Mouse (Mus musculus) CH12.LX (cell line): Measurements from ENCODE around the gene Cyb5rl. TPM values are rescaled to one million over a fixed set of nuclear protein-coding genes. Genes with fewer than 3 reads are reported as not detected.

Experiments
- DNase-seq: peaks from one replicate; pipeline ENCODE4 v3.0.0-alpha.2; 2013; ENCODE audit errors: extremely low read depth
- H3K27ac ChIP-seq: 2 replicates; pipeline ENCODE4 v1.5.1; 2012; ENCODE audit warnings: low read depth, mild to moderate bottlenecking, control low read depth, moderate library complexity; ENCODE audit not compliant: insufficient read depth
- H3K27me3 ChIP-seq: replicated peaks from 2 replicates; pipeline ENCODE3; 2012; ENCODE audit warnings: inconsistent platforms
- H3K36me3 ChIP-seq, 2 experiments: replicated peaks in 1 of 2; 2 replicates each; pipeline versions ENCODE3 to v1.6.1; 2012; ENCODE audit warnings: inconsistent platforms in 1 of 2, low read length in 1 of 2, mild to moderate bottlenecking in 1 of 2, mixed read lengths in 1 of 2, moderate library complexity in 1 of 2; ENCODE audit not compliant: control insufficient read depth in 1 of 2, insufficient read depth in 1 of 2
- H3K4me1 ChIP-seq, 2 experiments: 2 replicates each; pipeline ENCODE4 v1.6.1; 2012; ENCODE audit warnings: inconsistent platforms in 1 of 2, moderate library complexity in 1 of 2; ENCODE audit not compliant: insufficient read depth in 2 of 2, control insufficient read depth in 1 of 2
- H3K4me2 ChIP-seq: 2 replicates; pipeline ENCODE4 v1.6.1; 2012; ENCODE audit warnings: low read depth, mild to moderate bottlenecking, control low read depth; ENCODE audit not compliant: poor library complexity, insufficient read depth, severe bottlenecking
- H3K4me3 ChIP-seq, 3 experiments: fragments of 150-350 bp in 1 of 3; sonication (generic) in 1 of 3; replicated peaks in 1 of 3; 2 replicates each; pipeline versions ENCODE3 to v1.5.1; 2011 to 2012; ENCODE audit warnings: low read depth in 2 of 3, low read length in 2 of 3, mild to moderate bottlenecking in 2 of 3, moderate library complexity in 2 of 3, control low read depth in 1 of 3, improper control_type of control experiment in 1 of 3, inconsistent platforms in 1 of 3, mixed read lengths in 1 of 3; ENCODE audit not compliant: poor library complexity in 1 of 3
- H3K79me2 ChIP-seq: replicated peaks from 2 replicates; pipeline ENCODE4 v1.6.1; 2012; ENCODE audit warnings: mild to moderate bottlenecking, moderate library complexity; ENCODE audit not compliant: control insufficient read depth, poor library complexity, insufficient read depth, severe bottlenecking; ENCODE audit errors: extremely low read depth
- H3K9ac ChIP-seq: 2 replicates; pipeline ENCODE4 v1.6.1; 2012; ENCODE audit warnings: low read depth, mild to moderate bottlenecking, control low read depth, moderate library complexity; ENCODE audit not compliant: insufficient read depth
- H3K9me3 ChIP-seq: replicated peaks from 2 replicates; pipeline ENCODE3; 2012; ENCODE audit warnings: low read length, inconsistent platforms, mixed read lengths
- CHD2 ChIP-seq: IDR thresholded peaks from 2 replicates; pipeline ENCODE4 v1.6.1; 2011; ENCODE audit warnings: low read length, improper control_type of control experiment
- E2F4 ChIP-seq: IDR thresholded peaks from 2 replicates; pipeline ENCODE4 v1.6.1; 2011; ENCODE audit warnings: low read depth, low read length, improper control_type of control experiment; ENCODE audit not compliant: insufficient replicate concordance
- ELF1 ChIP-seq: IDR thresholded peaks from 2 replicates; pipeline ENCODE4 v1.6.1; 2014; ENCODE audit warnings: low read depth, mild to moderate bottlenecking, inconsistent platforms, low read length, improper control_type of control experiment
- ETS1 ChIP-seq: conservative IDR thresholded peaks from 2 replicates; pipeline ENCODE4 v1.6.1; 2012; ENCODE audit warnings: low read depth, mild to moderate bottlenecking, inconsistent platforms, low read length, improper control_type of control experiment, moderate library complexity
- GABPA ChIP-seq: IDR thresholded peaks from 2 replicates; pipeline ENCODE4 v1.6.1; 2012; ENCODE audit warnings: low read depth, low read length, improper control_type of control experiment, inconsistent platforms; ENCODE audit not compliant: insufficient replicate concordance
- HCFC1 ChIP-seq: IDR thresholded peaks from 2 replicates; pipeline ENCODE4 v1.6.1; 2012; ENCODE audit warnings: low read depth, mild to moderate bottlenecking, inconsistent platforms, low read length, improper control_type of control experiment
- IRF4 ChIP-seq: IDR thresholded peaks from 2 replicates; pipeline ENCODE4 v1.6.1; 2014; ENCODE audit warnings: low read depth, mild to moderate bottlenecking, inconsistent platforms, low read length, improper control_type of control experiment
- JUN ChIP-seq: IDR thresholded peaks from 2 replicates; pipeline ENCODE4 v1.6.1; 2011; ENCODE audit warnings: low read depth, mild to moderate bottlenecking, low read length, improper control_type of control experiment, moderate library complexity; ENCODE audit not compliant: insufficient read depth
- JUND ChIP-seq: conservative IDR thresholded peaks from 2 replicates; pipeline ENCODE4 v1.6.1; 2011; ENCODE audit warnings: low read depth, low read length, improper control_type of control experiment
- MAFK ChIP-seq: IDR thresholded peaks from 2 replicates; pipeline ENCODE4 v1.6.1; 2011; ENCODE audit warnings: low read length, improper control_type of control experiment; ENCODE audit not compliant: insufficient replicate concordance
- MAX ChIP-seq: IDR thresholded peaks from 2 replicates; pipeline ENCODE4 v1.6.1; 2011; ENCODE audit warnings: low read length, improper control_type of control experiment
- MAZ ChIP-seq: IDR thresholded peaks from 2 replicates; pipeline ENCODE4 v1.6.1; 2012; ENCODE audit warnings: low read depth, mild to moderate bottlenecking, inconsistent platforms, low read length, improper control_type of control experiment, moderate library complexity
- MXI1 ChIP-seq: IDR thresholded peaks from 2 replicates; pipeline ENCODE4 v1.6.1; 2011; ENCODE audit warnings: mild to moderate bottlenecking, low read depth, low read length, improper control_type of control experiment
- NELFE ChIP-seq: IDR thresholded peaks from 2 replicates; pipeline ENCODE4 v1.6.1; 2011; ENCODE audit warnings: low read depth, low read length, improper control_type of control experiment
- NRF1 ChIP-seq: IDR thresholded peaks from 2 replicates; pipeline ENCODE4 v1.6.1; 2014; ENCODE audit warnings: low read depth, mild to moderate bottlenecking, inconsistent platforms, low read length, improper control_type of control experiment, moderate library complexity
- POLR2A ChIP-seq: IDR thresholded peaks from 2 replicates; pipeline ENCODE4 v1.6.1; 2011; ENCODE audit warnings: low read depth, mild to moderate bottlenecking, improper control_type of control experiment, low read length
- POLR2AphosphoS2 ChIP-seq: IDR thresholded peaks from 2 replicates; pipeline ENCODE4 v1.6.1; 2011; ENCODE audit warnings: low read depth, low read length, improper control_type of control experiment
- SIN3A ChIP-seq: IDR thresholded peaks from 2 replicates; pipeline ENCODE4 v1.6.1; 2012; ENCODE audit warnings: low read length, improper control_type of control experiment, inconsistent platforms
- SMC3 ChIP-seq: IDR thresholded peaks from 2 replicates; pipeline ENCODE4 v1.6.1; 2011; ENCODE audit warnings: low read depth, low read length, improper control_type of control experiment
- USF1 ChIP-seq: IDR thresholded peaks from 2 replicates; pipeline ENCODE4 v1.6.1; 2014; ENCODE audit warnings: low read depth, mild to moderate bottlenecking, inconsistent platforms, low read length, improper control_type of control experiment
- ZC3H11A ChIP-seq: IDR thresholded peaks from 2 replicates; pipeline ENCODE4 v1.6.1; 2012; ENCODE audit warnings: low read depth, mild to moderate bottlenecking, inconsistent platforms, low read length, improper control_type of control experiment
- ZKSCAN1 ChIP-seq: IDR thresholded peaks from 2 replicates; pipeline ENCODE4 v1.6.1; 2012; ENCODE audit warnings: low read depth, inconsistent platforms, low read length, improper control_type of control experiment, borderline replicate concordance
- ZMIZ1 ChIP-seq: IDR thresholded peaks from 2 replicates; pipeline ENCODE4 v1.6.1; 2012; ENCODE audit warnings: low read depth, mild to moderate bottlenecking, inconsistent platforms, low read length, improper control_type of control experiment
- ZNF384 ChIP-seq: IDR thresholded peaks from 2 replicates; pipeline ENCODE4 v1.6.1; 2012; ENCODE audit warnings: low read depth, low read length, improper control_type of control experiment, inconsistent platforms
- dilution Hi-C: fragments of 300-500 bp; cut with MboI; formaldehyde crosslinking; loops from 2 replicates; pipeline ENCODE4 v1.14.3; 2020; ENCODE audit warnings: low sequenced_read_pairs; ENCODE audit not compliant: extremely low pct_unique_long_range_greater_than_20kb, extremely low pct_ligation_motif_present
- in situ Hi-C: fragments of 300-500 bp; cut with MboI; formaldehyde crosslinking; loops from 3 replicates; pipeline ENCODE4 v1.14.3; 2019; ENCODE audit warnings: low sequenced_read_pairs, low pct_ligation_motif_present, low pct_unique_long_range_greater_than_20kb, mixed read lengths
- polyA plus RNA-seq: library from polyadenylated mRNA; unstranded; fragments of >175 nt; gene quantifications from 2 replicates; pipeline ENCODE4 v1.2.1, GENCODE M21; 2012; ENCODE audit warnings: low read depth; ENCODE audit not compliant: insufficient read length
- total RNA-seq, 2 experiments: library from RNA; depleted of rRNA; stranded (reverse); fragments of 300-350 nt in 1 of 2; fragments of >200 nt in 1 of 2; gene quantifications; 2 replicates each; pipeline ENCODE4 v1.2.3; 2012 to 2014

Gene Cyb5rl
- total and polyA plus RNA-seq, 3 experiments, result 14.0 to 22.7 (median 19.3) TPM

DNA sequence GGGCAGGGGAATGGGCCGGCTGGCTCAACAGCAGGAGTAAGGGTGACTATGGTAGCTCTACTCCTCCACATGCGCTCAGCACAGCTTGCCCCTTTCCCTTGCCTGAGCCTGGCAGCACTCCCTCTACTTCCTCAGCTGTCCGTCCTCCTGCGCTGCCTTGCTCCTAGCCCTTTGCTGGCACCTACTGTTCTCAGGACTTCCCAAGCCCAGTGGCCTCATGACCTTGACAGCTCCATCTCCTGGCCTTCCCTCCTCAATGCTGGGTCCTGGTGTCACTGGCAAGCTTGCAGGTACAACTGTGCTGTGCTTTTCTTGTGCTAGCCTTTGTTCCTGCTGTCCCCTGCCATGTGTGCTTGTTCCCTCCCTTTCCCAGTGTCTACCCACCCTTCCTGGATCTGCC is 16.3 kb downstream of the Cyb5rl start:
- H3K27me3 ChIP-seq, result no peaks in the 10 kb centered on the region
- no peak overlapping the region for H3K9ac ChIP-seq
- TF ChIP-seq ZKSCAN1 (no peak), MAX (no peak), MAZ (no peak), SMC3 (no peak)
- H3K4me2 ChIP-seq, result no peak overlapping the region
- in situ Hi-C loops (no loop called here), dilution Hi-C loops (no loop called here)
- DNase-seq, result no peak
- no peak overlapping the region for H3K27ac ChIP-seq
- H3K79me2 ChIP-seq, result no peaks in the 10 kb centered on the region
- peaks cover 0 to 14% of the 10 kb centered on the region in 2 experiments; a peak in 1 of 4 replicates for H3K4me1 ChIP-seq
- peaks cover 7 to 55% of the 10 kb centered on the region in 2 experiments for H3K36me3 ChIP-seq
- no peak overlapping the region for H3K4me3 ChIP-seq
- H3K9me3 ChIP-seq, result no peaks in the 10 kb centered on the region

DNA sequence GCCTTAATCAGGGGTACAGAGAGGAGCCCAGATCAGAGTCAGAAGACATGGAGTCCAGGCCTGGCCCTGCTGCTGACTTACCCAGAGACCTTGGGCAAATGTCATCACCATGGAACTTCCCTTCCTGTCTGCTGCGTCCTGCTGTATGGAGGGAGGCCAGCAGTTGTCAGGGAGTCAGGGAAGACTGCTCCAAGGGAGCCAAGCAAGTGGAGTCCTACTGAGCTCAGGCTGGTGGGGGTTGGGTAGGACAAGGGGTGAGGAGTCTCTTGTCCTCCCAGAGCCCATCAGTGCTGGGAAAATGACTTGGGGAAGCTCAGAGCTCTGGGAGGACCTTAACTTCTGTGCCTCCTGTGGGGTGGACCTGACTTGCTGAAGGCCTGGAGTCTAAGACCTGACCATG is 17.6 kb downstream of the Cyb5rl start:
- Histone ChIP-seq H3K4me1 (peaks cover 6 to 26% of the 10 kb centered on the region in 2 experiments; a peak in 3 of 4 replicates), H3K27ac (no peak overlapping the region), H3K9me3 (no peaks in the 10 kb centered on the region), H3K4me3 (no peak overlapping the region), H3K27me3 (no peaks in the 10 kb centered on the region), H3K36me3 (peaks cover 5 to 48% of the 10 kb centered on the region in 2 experiments), H3K79me2 (no peaks in the 10 kb centered on the region), H3K9ac (no peak overlapping the region), H3K4me2 (no peak overlapping the region)
- DNase-seq, result no peak
- in situ Hi-C loops (no loop called here), dilution Hi-C loops (no loop called here)
- TF ChIP-seq ZC3H11A (no peak), GABPA (no peak), ELF1 (no peak), MAX (no peak), NRF1 (no peak), ZKSCAN1 (no peak), JUND (no peak), JUN (no peak), CHD2 (no peak), POLR2A (no peak), SIN3A (no peak), MAFK (no peak), POLR2AphosphoS2 (no peak), USF1 (no peak)

- no peak overlapping the region for H3K4me2 ChIP-seq
- no peaks in the 10 kb centered on the region for H3K9me3 ChIP-seq
- H3K79me2 ChIP-seq, result no peaks in the 10 kb centered on the region
- no peak for TF ChIP-seq IRF4
- no peak for TF ChIP-seq MAFK
- TF ChIP-seq ELF1, result no peak
- TF ChIP-seq MXI1, result no peak
- no peak for TF ChIP-seq HCFC1
- TF ChIP-seq MAZ, result no peak
- TF ChIP-seq ZMIZ1, result no peak
- TF ChIP-seq ZNF384, result no peak
- no peak for TF ChIP-seq E2F4
- TF ChIP-seq POLR2AphosphoS2, result no peak
- no peak for TF ChIP-seq SIN3A
- TF ChIP-seq NELFE, result no peak
- TF ChIP-seq ETS1, result no peak
- in situ Hi-C loops, result no loop called here
- no peaks in the 10 kb centered on the region for H3K27me3 ChIP-seq
- no peak overlapping the region for H3K4me3 ChIP-seq
- H3K4me1 ChIP-seq, result peaks cover 6 to 23% of the 10 kb centered on the region in 2 experiments; a peak in 3 of 4 replicates
- H3K36me3 ChIP-seq, result peaks cover 5 to 48% of the 10 kb centered on the region in 2 experiments
- no peak overlapping the region for H3K27ac ChIP-seq
- dilution Hi-C loops, result no loop called here
- no peak for DNase-seq
- no peak overlapping the region for H3K9ac ChIP-seq
Measured at GRCm38 (mm10) chr4:107084858-107085257, 18.1 kb downstream of the Cyb5rl start.
